Mouse (Mus musculus): ENCODE measurements around the gene Tchp. TPM values are rescaled to one million over a fixed set of nuclear protein-coding genes. Genes with fewer than 3 reads are reported as not detected.

The Tchp gene
- total RNA-seq, 1 experiment: 20.6 TPM

DNA sequence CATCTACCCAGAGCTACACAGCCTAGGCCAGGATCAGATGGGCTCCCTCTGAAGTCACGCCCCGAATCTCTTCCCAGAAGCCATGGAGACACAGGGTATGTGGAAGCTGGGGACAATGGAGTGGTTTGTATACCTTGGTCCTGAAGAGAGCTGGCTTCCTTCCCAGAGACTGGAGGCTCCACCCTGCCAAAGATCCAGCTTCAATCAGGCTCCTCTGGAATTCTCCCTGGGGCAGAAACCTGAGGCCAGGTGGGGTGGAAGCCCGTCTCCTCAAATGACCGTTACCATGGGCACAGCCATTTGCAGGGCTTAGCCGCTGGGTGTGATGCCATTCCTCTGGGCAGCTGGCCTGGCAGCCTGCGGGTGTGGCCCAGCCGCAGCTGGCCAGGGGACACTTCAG, 42.8 kb upstream of the Tchp start:
- in situ Hi-C loops (cut with MboI; ENCODE audit: low sequenced_read_pairs in 2 of 2, unreplicated experiment in 2 of 2): no loop called here
- Histone ChIP-seq H3K9me3 (ENCODE audit: control insufficient read depth, insufficient read depth, low read depth, low read length) (no peaks in the 10 kb centered on the region), H3K4me1 (ENCODE audit: control insufficient read depth in 2 of 2, insufficient read depth in 2 of 2, low read length in 2 of 2, poor library complexity in 1 of 2) (peaks cover 0 to 19% of the 10 kb centered on the region in 2 experiments; a peak in 2 of 4 replicates), H3K27ac (ENCODE audit: insufficient read depth, low read depth, low read length, poor library complexity, severe bottlenecking) (peak overlapping the region; percentile 59), H3K4me3 (ENCODE audit: insufficient read depth in 1 of 2, low read depth in 1 of 2, low read length in 2 of 2, poor library complexity in 1 of 2, severe bottlenecking in 1 of 2) (no peak overlapping the region), H3K36me3 (ENCODE audit: control insufficient read depth, insufficient read depth, low read length, poor library complexity, severe bottlenecking) (no peaks in the 10 kb centered on the region), H3K9ac (ENCODE audit: insufficient read depth, low read depth, low read length, poor library complexity, severe bottlenecking) (peak overlapping the region; percentile 24; the same call in 1 of the 2 replicates)
- DNase-seq (ENCODE audit: low read depth, low spot score): peak; percentile 59
- no peak for TF ChIP-seq ZNF384 (IDR thresholded peaks at IDR 0.05; ENCODE audit: low read depth, low read length)
- no peak for TF ChIP-seq CHD2 (IDR thresholded peaks at IDR 0.05; ENCODE audit: low read depth, low read length)
- TF ChIP-seq MAFK (IDR thresholded peaks at IDR 0.05; ENCODE audit: insufficient read depth, low read depth, low read length): no peak
- TF ChIP-seq HCFC1 (IDR thresholded peaks at IDR 0.05; ENCODE audit: borderline replicate concordance, insufficient read depth, low read length): no peak
- TF ChIP-seq ZC3H11A (IDR thresholded peaks at IDR 0.05; ENCODE audit: borderline replicate concordance, low read depth, low read length): no peak

DNA sequence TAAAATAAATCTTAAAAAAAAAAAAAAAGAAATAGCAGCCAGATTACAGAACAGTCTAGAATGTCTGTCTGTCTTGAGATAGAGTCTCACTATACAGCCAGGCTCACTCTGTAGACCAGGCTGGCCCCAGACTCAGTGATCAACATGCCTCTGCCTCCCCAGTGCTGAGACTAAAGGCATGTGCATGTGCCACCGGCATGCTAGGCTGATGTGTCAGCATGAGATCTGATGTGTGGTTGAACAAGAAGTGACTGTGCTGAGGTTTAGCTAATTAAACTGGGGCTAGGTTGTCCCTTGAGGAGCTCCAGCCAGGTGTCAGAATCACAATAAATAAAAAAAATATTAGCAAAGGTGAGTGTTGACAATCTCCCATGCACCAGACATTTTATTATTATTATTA, 40.9 kb upstream of the Tchp start:
- DNase-seq (ENCODE audit: low read depth, low spot score): no peak

DNA sequence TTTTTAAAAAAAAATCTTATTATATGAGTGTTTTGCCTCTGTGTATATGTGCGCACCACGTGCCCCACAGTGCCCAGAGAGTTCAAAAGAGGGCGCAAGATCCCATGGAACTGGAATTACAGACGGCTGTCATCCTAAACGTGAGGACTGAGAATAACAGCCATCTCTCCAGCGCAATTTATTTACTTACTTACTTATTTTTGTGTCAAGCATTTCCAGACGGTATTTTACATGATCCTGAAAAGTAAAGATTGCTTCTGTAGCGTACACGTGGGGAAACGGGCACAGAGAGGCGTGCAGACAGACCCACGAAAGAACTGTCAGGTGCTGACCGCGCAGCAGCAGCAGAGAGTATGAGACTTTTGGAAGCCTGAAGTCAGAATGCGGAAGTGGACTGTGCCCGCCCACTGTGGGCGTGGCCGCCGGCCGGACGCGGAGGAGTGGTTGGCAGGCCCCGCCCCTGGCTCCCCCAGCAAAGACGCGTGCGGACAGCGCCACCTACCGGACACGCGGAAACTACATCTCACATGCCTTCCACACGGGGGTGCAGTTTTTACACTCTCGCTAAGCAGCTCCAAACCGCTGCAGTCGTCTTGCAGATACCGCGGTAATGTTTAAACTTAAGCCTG, 40.2 kb upstream of the Tchp start:
- Histone ChIP-seq H3K36me3 (ENCODE audit: control insufficient read depth, insufficient read depth, low read length, poor library complexity, severe bottlenecking) (no peaks in the 10 kb centered on the region), H3K4me3 (ENCODE audit: insufficient read depth in 1 of 2, low read depth in 1 of 2, low read length in 2 of 2, poor library complexity in 1 of 2, severe bottlenecking in 1 of 2) (peak overlapping the region; percentile 34 to 42; a peak in 3 of 4 replicates), H3K9me3 (ENCODE audit: control insufficient read depth, insufficient read depth, low read depth, low read length) (no peaks in the 10 kb centered on the region), H3K27ac (ENCODE audit: insufficient read depth, low read depth, low read length, poor library complexity, severe bottlenecking) (no peak overlapping the region), H3K4me1 (ENCODE audit: control insufficient read depth in 2 of 2, insufficient read depth in 2 of 2, low read length in 2 of 2, poor library complexity in 1 of 2) (peaks cover 0 to 23% of the 10 kb centered on the region in 2 experiments; a peak in 2 of 4 replicates), H3K9ac (ENCODE audit: insufficient read depth, low read depth, low read length, poor library complexity, severe bottlenecking) (no peak overlapping the region)
- peak; percentile 94 for DNase-seq (ENCODE audit: low read depth, low spot score)
- no peak for TF ChIP-seq MAFK (IDR thresholded peaks at IDR 0.05; ENCODE audit: insufficient read depth, low read depth, low read length)
- peak; percentile 66 for TF ChIP-seq HCFC1 (IDR thresholded peaks at IDR 0.05; ENCODE audit: borderline replicate concordance, insufficient read depth, low read length)
- TF ChIP-seq CHD2 (IDR thresholded peaks at IDR 0.05; ENCODE audit: low read depth, low read length): no peak
- peak; percentile 54; the same call in 1 of the 2 replicates for TF ChIP-seq ZC3H11A (IDR thresholded peaks at IDR 0.05; ENCODE audit: borderline replicate concordance, low read depth, low read length)
- peak; percentile 41; the same call in 1 of the 2 replicates for TF ChIP-seq ZNF384 (IDR thresholded peaks at IDR 0.05; ENCODE audit: low read depth, low read length)
- in situ Hi-C loops (cut with MboI; ENCODE audit: low sequenced_read_pairs in 2 of 2, unreplicated experiment in 2 of 2): no loop called here

More for the DNA sequence above, 40.9 kb upstream of the Tchp start:
- peaks cover 0 to 23% of the 10 kb centered on the region in 2 experiments; a peak in 2 of 4 replicates for H3K4me1 ChIP-seq (ENCODE audit: control insufficient read depth in 2 of 2, insufficient read depth in 2 of 2, low read length in 2 of 2, poor library complexity in 1 of 2)
- in situ Hi-C loops (cut with MboI; ENCODE audit: low sequenced_read_pairs in 2 of 2, unreplicated experiment in 2 of 2): no loop called here
- no peak overlapping the region for H3K27ac ChIP-seq (ENCODE audit: insufficient read depth, low read depth, low read length, poor library complexity, severe bottlenecking)
- no peaks in the 10 kb centered on the region for H3K9me3 ChIP-seq (ENCODE audit: control insufficient read depth, insufficient read depth, low read depth, low read length)
- H3K4me3 ChIP-seq (ENCODE audit: insufficient read depth in 1 of 2, low read depth in 1 of 2, low read length in 2 of 2, poor library complexity in 1 of 2, severe bottlenecking in 1 of 2): no peak overlapping the region
- H3K9ac ChIP-seq (ENCODE audit: insufficient read depth, low read depth, low read length, poor library complexity, severe bottlenecking): no peak overlapping the region
- H3K36me3 ChIP-seq (ENCODE audit: control insufficient read depth, insufficient read depth, low read length, poor library complexity, severe bottlenecking): no peaks in the 10 kb centered on the region
- no peak for TF ChIP-seq HCFC1 (IDR thresholded peaks at IDR 0.05; ENCODE audit: borderline replicate concordance, insufficient read depth, low read length)
- no peak for TF ChIP-seq ZNF384 (IDR thresholded peaks at IDR 0.05; ENCODE audit: low read depth, low read length)
- TF ChIP-seq CHD2 (IDR thresholded peaks at IDR 0.05; ENCODE audit: low read depth, low read length): no peak
- TF ChIP-seq ZC3H11A (IDR thresholded peaks at IDR 0.05; ENCODE audit: borderline replicate concordance, low read depth, low read length): no peak
- no peak for TF ChIP-seq MAFK (IDR thresholded peaks at IDR 0.05; ENCODE audit: insufficient read depth, low read depth, low read length)

DNA sequence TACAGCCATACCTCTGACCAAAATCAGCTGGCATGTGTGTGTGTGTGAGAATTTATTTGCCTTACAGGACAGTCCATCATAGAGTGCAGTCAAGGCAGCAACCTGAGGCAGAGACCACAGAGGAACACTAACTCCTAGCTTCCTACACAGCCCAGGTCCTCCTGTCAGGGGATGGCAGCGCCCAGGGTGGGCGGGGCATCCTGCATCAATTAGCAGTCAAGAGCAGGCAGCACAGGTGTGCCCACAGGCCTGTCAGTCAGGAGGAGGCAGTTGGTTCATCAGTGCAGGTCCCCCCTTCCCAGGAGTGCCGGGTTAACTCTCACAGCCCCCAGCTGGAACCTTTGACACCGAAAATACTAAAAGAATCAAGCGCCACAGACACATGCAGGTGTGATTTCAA, 38.5 kb upstream of the Tchp start:
- in situ Hi-C loops (cut with MboI; ENCODE audit: low sequenced_read_pairs in 2 of 2, unreplicated experiment in 2 of 2): no loop called here
- Histone ChIP-seq H3K9ac (ENCODE audit: insufficient read depth, low read depth, low read length, poor library complexity, severe bottlenecking) (no peak overlapping the region), H3K9me3 (ENCODE audit: control insufficient read depth, insufficient read depth, low read depth, low read length) (no peaks in the 10 kb centered on the region), H3K4me1 (ENCODE audit: control insufficient read depth in 2 of 2, insufficient read depth in 2 of 2, low read length in 2 of 2, poor library complexity in 1 of 2) (peaks cover 0 to 29% of the 10 kb centered on the region in 2 experiments; a peak in 2 of 4 replicates), H3K4me3 (ENCODE audit: insufficient read depth in 1 of 2, low read depth in 1 of 2, low read length in 2 of 2, poor library complexity in 1 of 2, severe bottlenecking in 1 of 2) (no peak overlapping the region), H3K36me3 (ENCODE audit: control insufficient read depth, insufficient read depth, low read length, poor library complexity, severe bottlenecking) (no peaks in the 10 kb centered on the region), H3K27ac (ENCODE audit: insufficient read depth, low read depth, low read length, poor library complexity, severe bottlenecking) (no peak overlapping the region)
- DNase-seq (ENCODE audit: low read depth, low spot score): no peak
- TF ChIP-seq ZNF384 (IDR thresholded peaks at IDR 0.05; ENCODE audit: low read depth, low read length) (no peak), CHD2 (IDR thresholded peaks at IDR 0.05; ENCODE audit: low read depth, low read length) (no peak), MAFK (IDR thresholded peaks at IDR 0.05; ENCODE audit: insufficient read depth, low read depth, low read length) (no peak), ZC3H11A (IDR thresholded peaks at IDR 0.05; ENCODE audit: borderline replicate concordance, low read depth, low read length) (no peak), HCFC1 (IDR thresholded peaks at IDR 0.05; ENCODE audit: borderline replicate concordance, insufficient read depth, low read length) (no peak)

Measured in ES-E14 (cell line).